Mouse (Mus musculus) ES-E14 (cell line): Measurements from ENCODE around the gene Rbl2. TPM values are rescaled to one million over a fixed set of nuclear protein-coding genes. Genes with fewer than 3 reads are reported as not detected.

Experiments used
- DNase-seq: peaks from one replicate; pipeline ENCODE4 v3.0.0-alpha.2; 2013; ENCODE audit warnings: low read depth, low spot score
- H3K27ac ChIP-seq: 2 replicates; pipeline ENCODE4 v1.5.1; 2012; ENCODE audit warnings: low read depth, mild to moderate bottlenecking, low read length, moderate library complexity, mixed read lengths; ENCODE audit not compliant: poor library complexity, insufficient read depth, severe bottlenecking
- H3K36me3 ChIP-seq: 2 replicates; pipeline ENCODE4 v1.6.1; 2012; ENCODE audit warnings: mild to moderate bottlenecking, low read length, moderate library complexity, mixed read lengths; ENCODE audit not compliant: control insufficient read depth, poor library complexity, insufficient read depth, severe bottlenecking
- H3K4me1 ChIP-seq, 2 experiments: fragments of 150-350 bp in 1 of 2; sonication (generic) in 1 of 2; 2 replicates each; pipeline ENCODE4 v1.6.1; 2012; ENCODE audit warnings: low read length in 2 of 2, mild to moderate bottlenecking in 1 of 2, mixed read lengths in 1 of 2; ENCODE audit not compliant: control insufficient read depth in 2 of 2, insufficient read depth in 2 of 2, poor library complexity in 1 of 2
- H3K4me3 ChIP-seq, 2 experiments: fragments of 150-350 bp in 1 of 2; sonication (generic) in 1 of 2; 2 replicates each; pipeline ENCODE4 v1.5.1; 2012; ENCODE audit warnings: low read length in 2 of 2, low read depth in 1 of 2, mild to moderate bottlenecking in 1 of 2, mixed read lengths in 1 of 2; ENCODE audit not compliant: insufficient read depth in 1 of 2, poor library complexity in 1 of 2, severe bottlenecking in 1 of 2
- H3K9ac ChIP-seq: 2 replicates; pipeline ENCODE4 v1.6.1; 2012; ENCODE audit warnings: low read depth, mild to moderate bottlenecking, low read length, mixed read lengths; ENCODE audit not compliant: poor library complexity, insufficient read depth, severe bottlenecking
- H3K9me3 ChIP-seq: fragments of 150-350 bp; sonication (generic); 2 replicates; pipeline ENCODE4 v1.6.1; 2012; ENCODE audit warnings: low read depth, mild to moderate bottlenecking, low read length; ENCODE audit not compliant: control insufficient read depth, insufficient read depth
- CHD2 ChIP-seq: IDR thresholded peaks from 2 replicates; pipeline ENCODE4 v1.6.1; 2014; ENCODE audit warnings: mild to moderate bottlenecking, low read depth, low read length, inconsistent platforms
- HCFC1 ChIP-seq: IDR thresholded peaks from 2 replicates; pipeline ENCODE4 v1.6.1; 2012; ENCODE audit warnings: low read length, inconsistent platforms, borderline replicate concordance; ENCODE audit not compliant: insufficient read depth
- MAFK ChIP-seq: IDR thresholded peaks from 2 replicates; pipeline ENCODE4 v1.6.1; 2014; ENCODE audit warnings: mild to moderate bottlenecking, low read depth, low read length, inconsistent platforms; ENCODE audit not compliant: insufficient read depth
- ZC3H11A ChIP-seq: IDR thresholded peaks from 2 replicates; pipeline ENCODE4 v1.6.1; 2012; ENCODE audit warnings: low read depth, mild to moderate bottlenecking, inconsistent platforms, low read length, borderline replicate concordance
- ZNF384 ChIP-seq: IDR thresholded peaks from 2 replicates; pipeline ENCODE4 v1.6.1; 2012; ENCODE audit warnings: low read depth, low read length, inconsistent platforms
- in situ Hi-C, 2 experiments: fragments of 600-800 bp; cut with MboI; formaldehyde crosslinking; loops; one replicate each; pipeline ENCODE4 v1.15.1; 2025; ENCODE audit warnings: low sequenced_read_pairs in 2 of 2, inconsistent platforms in 1 of 2; ENCODE audit not compliant: unreplicated experiment in 2 of 2
- total RNA-seq: library from RNA; depleted of rRNA; stranded (reverse); fragments of 300-350 nt; gene quantifications from 2 replicates; pipeline ENCODE4 v1.2.3, GENCODE M21; 2012

Rbl2 gene
- total RNA-seq, 1 experiment: 7.7 TPM

DNA sequence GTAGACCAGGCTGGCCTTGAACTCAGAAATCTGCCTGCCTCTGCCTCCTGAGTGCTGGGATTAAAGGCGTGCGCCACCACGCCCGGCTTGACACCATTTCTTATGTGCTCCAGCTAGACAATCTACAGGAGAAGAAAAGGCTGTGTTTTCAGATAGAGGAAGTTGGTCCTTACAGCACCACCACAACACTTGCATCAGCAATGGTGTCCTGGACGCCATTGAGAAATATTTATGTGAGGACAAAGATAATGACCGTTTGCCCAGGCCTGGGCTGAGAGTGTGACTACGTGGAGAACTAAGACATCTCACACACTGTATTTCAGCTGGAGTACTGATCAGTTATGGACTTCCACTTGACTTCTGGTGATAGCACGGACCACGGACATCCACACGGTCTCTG lies 88.8 kb downstream of the Rbl2 start:
- DNase-seq: no peak
- in situ Hi-C loops: no loop called here
- TF ChIP-seq ZNF384: no peak
- TF ChIP-seq ZC3H11A: no peak
- TF ChIP-seq CHD2: no peak
- no peak for TF ChIP-seq MAFK
- no peak for TF ChIP-seq HCFC1
- no peaks in the 10 kb centered on the region for H3K4me1 ChIP-seq
- no peak overlapping the region for H3K27ac ChIP-seq
- no peak overlapping the region for H3K9ac ChIP-seq
- no peak overlapping the region for H3K4me3 ChIP-seq
- no peaks in the 10 kb centered on the region for H3K9me3 ChIP-seq
- no peaks in the 10 kb centered on the region for H3K36me3 ChIP-seq

GRCm38 (mm10) chr8:91159959-91160800 lies 90.3 kb downstream of the Rbl2 start:
- Histone ChIP-seq H3K4me3 (no peak overlapping the region), H3K36me3 (no peaks in the 10 kb centered on the region), H3K4me1 (no peaks in the 10 kb centered on the region), H3K9me3 (no peaks in the 10 kb centered on the region), H3K27ac (no peak overlapping the region), H3K9ac (no peak overlapping the region)
- in situ Hi-C loops: no loop called here
- TF ChIP-seq MAFK (no peak), ZC3H11A (no peak), CHD2 (no peak), HCFC1 (no peak), ZNF384 (no peak)
- no peak for DNase-seq

- H3K36me3 ChIP-seq: no peaks in the 10 kb centered on the region
- H3K27ac ChIP-seq: no peak overlapping the region
- no peak for TF ChIP-seq HCFC1
Observed at GRCm38 (mm10) chr8:91170152-91170551, 100.3 kb downstream of the Rbl2 start.

GRCm38 (mm10) chr8:91170914-91171313 lies 101.1 kb downstream of the Rbl2 start:
- H3K4me3 ChIP-seq: no peak overlapping the region
- TF ChIP-seq ZC3H11A (no peak), MAFK (no peak), ZNF384 (no peak), HCFC1 (no peak)
- peaks cover 3 to 7% of the 10 kb centered on the region in 2 experiments; a peak in 1 of 4 replicates for H3K4me1 ChIP-seq
- H3K36me3 ChIP-seq: no peaks in the 10 kb centered on the region
- in situ Hi-C loops: no loop called here
- no peaks in the 10 kb centered on the region for H3K9me3 ChIP-seq
- no peak for DNase-seq
- H3K27ac ChIP-seq: no peak overlapping the region
- no peak overlapping the region for H3K9ac ChIP-seq

More at GRCm38 (mm10) chr8:91170152-91170551, 100.3 kb downstream of the Rbl2 start:
- Histone ChIP-seq H3K9ac (no peak overlapping the region), H3K4me1 (peaks cover 3 to 7% of the 10 kb centered on the region in 2 experiments; a peak in 1 of 4 replicates), H3K9me3 (0 out of 2 replicates have a peak, but pooled peaks cover 1% of the 10 kb centered on the region), H3K4me3 (no peak overlapping the region)
- no peak for DNase-seq
- in situ Hi-C loops: no loop called here
